Mouse (Mus musculus): ENCODE results near the gene Msrb1. TPM values are rescaled to one million over a fixed set of nuclear protein-coding genes. Genes with fewer than 3 reads are reported as not detected.
A peak's percentile ranks its signal among the peaks of the same experiment; 100 is the strongest.

Msrb1 gene
- polyA plus RNA-seq, 1 experiment = 9.3 TPM

GRCm38 (mm10) chr17:24729067-24729466 lies 7.4 kb upstream of the Msrb1 start:
- no peak overlapping the region for H3K27ac ChIP-seq (ENCODE audit: control insufficient read depth, insufficient read depth, low read depth, low read length)
- no peak for TF ChIP-seq CTCF (IDR thresholded peaks at IDR 0.05; ENCODE audit: control insufficient read depth, insufficient read depth, insufficient replicate concordance, low read depth, low read length)
- no peak for TF ChIP-seq POLR2A (IDR thresholded peaks at IDR 0.05; ENCODE audit: control insufficient read depth, low read depth, low read length)

GRCm38 (mm10) chr17:24730787-24731186 lies 5.7 kb upstream of the Msrb1 start:
- TF ChIP-seq CTCF (IDR thresholded peaks at IDR 0.05; ENCODE audit: control insufficient read depth, insufficient read depth, insufficient replicate concordance, low read depth, low read length) = no peak
- no peak for TF ChIP-seq POLR2A (IDR thresholded peaks at IDR 0.05; ENCODE audit: control insufficient read depth, low read depth, low read length)
- Histone ChIP-seq H3K4me1 (ENCODE audit: control insufficient read depth, insufficient read depth, low read length) (peaks cover 16% of the 10 kb centered on the region), H3K27me3 (ENCODE audit: control insufficient read depth, insufficient read depth, low read length) (no peaks in the 10 kb centered on the region), H3K4me3 (ENCODE audit: control insufficient read depth, low read depth, low read length) (no peak overlapping the region), H3K27ac (ENCODE audit: control insufficient read depth, insufficient read depth, low read depth, low read length) (no peak overlapping the region), H3K36me3 (ENCODE audit: control insufficient read depth, insufficient read depth, low read length) (no peaks in the 10 kb centered on the region)

More at GRCm38 (mm10) chr17:24729067-24729466, 7.4 kb upstream of the Msrb1 start:
- H3K36me3 ChIP-seq (ENCODE audit: control insufficient read depth, insufficient read depth, low read length) = no peaks in the 10 kb centered on the region
- H3K4me1 ChIP-seq (ENCODE audit: control insufficient read depth, insufficient read depth, low read length) = peaks cover 12% of the 10 kb centered on the region
- H3K4me3 ChIP-seq (ENCODE audit: control insufficient read depth, low read depth, low read length) = no peak overlapping the region
- no peaks in the 10 kb centered on the region for H3K27me3 ChIP-seq (ENCODE audit: control insufficient read depth, insufficient read depth, low read length)

- no peak for TF ChIP-seq CTCF (IDR thresholded peaks at IDR 0.05; ENCODE audit: control insufficient read depth, insufficient read depth, insufficient replicate concordance, low read depth, low read length)
- TF ChIP-seq POLR2A (IDR thresholded peaks at IDR 0.05; ENCODE audit: control insufficient read depth, low read depth, low read length) = no peak
Measured at GRCm38 (mm10) chr17:24732233-24732935, 4.1 kb upstream of the Msrb1 start.

GRCm38 (mm10) chr17:24733434-24734050 lies 2.9 kb upstream of the Msrb1 start:
- H3K4me3 ChIP-seq (ENCODE audit: control insufficient read depth, low read depth, low read length) = no peak overlapping the region
- H3K4me1 ChIP-seq (ENCODE audit: control insufficient read depth, insufficient read depth, low read length) = peaks cover 22% of the 10 kb centered on the region
- H3K36me3 ChIP-seq (ENCODE audit: control insufficient read depth, insufficient read depth, low read length) = no peaks in the 10 kb centered on the region
- TF ChIP-seq CTCF (IDR thresholded peaks at IDR 0.05; ENCODE audit: control insufficient read depth, insufficient read depth, insufficient replicate concordance, low read depth, low read length) (no peak), POLR2A (IDR thresholded peaks at IDR 0.05; ENCODE audit: control insufficient read depth, low read depth, low read length) (no peak)
- no peaks in the 10 kb centered on the region for H3K27me3 ChIP-seq (ENCODE audit: control insufficient read depth, insufficient read depth, low read length)
- no peak overlapping the region for H3K27ac ChIP-seq (ENCODE audit: control insufficient read depth, insufficient read depth, low read depth, low read length)

More at GRCm38 (mm10) chr17:24732233-24732935, 4.1 kb upstream of the Msrb1 start:
- H3K36me3 ChIP-seq (ENCODE audit: control insufficient read depth, insufficient read depth, low read length) = no peaks in the 10 kb centered on the region
- H3K4me1 ChIP-seq (ENCODE audit: control insufficient read depth, insufficient read depth, low read length) = peaks cover 29% of the 10 kb centered on the region
- H3K4me3 ChIP-seq (ENCODE audit: control insufficient read depth, low read depth, low read length) = no peak overlapping the region
- no peaks in the 10 kb centered on the region for H3K27me3 ChIP-seq (ENCODE audit: control insufficient read depth, insufficient read depth, low read length)
- no peak overlapping the region for H3K27ac ChIP-seq (ENCODE audit: control insufficient read depth, insufficient read depth, low read depth, low read length)

- Histone ChIP-seq H3K27ac (ENCODE audit: control insufficient read depth, insufficient read depth, low read depth, low read length) (no peak overlapping the region), H3K4me1 (ENCODE audit: control insufficient read depth, insufficient read depth, low read length) (peaks cover 20% of the 10 kb centered on the region), H3K27me3 (ENCODE audit: control insufficient read depth, insufficient read depth, low read length) (no peaks in the 10 kb centered on the region), H3K4me3 (ENCODE audit: control insufficient read depth, low read depth, low read length) (peak overlapping the region; percentile 1; the same call in 1 of the 2 replicates), H3K36me3 (ENCODE audit: control insufficient read depth, insufficient read depth, low read length) (no peaks in the 10 kb centered on the region)
- TF ChIP-seq POLR2A (IDR thresholded peaks at IDR 0.05; ENCODE audit: control insufficient read depth, low read depth, low read length) (no peak), CTCF (IDR thresholded peaks at IDR 0.05; ENCODE audit: control insufficient read depth, insufficient read depth, insufficient replicate concordance, low read depth, low read length) (no peak)
Measured at GRCm38 (mm10) chr17:24734513-24734912, 1.9 kb upstream of the Msrb1 start.

GRCm38 (mm10) chr17:24735446-24735845 lies 996 bp upstream of the Msrb1 start:
- no peaks in the 10 kb centered on the region for H3K27me3 ChIP-seq (ENCODE audit: control insufficient read depth, insufficient read depth, low read length)
- TF ChIP-seq POLR2A (IDR thresholded peaks at IDR 0.05; ENCODE audit: control insufficient read depth, low read depth, low read length) (no peak), CTCF (IDR thresholded peaks at IDR 0.05; ENCODE audit: control insufficient read depth, insufficient read depth, insufficient replicate concordance, low read depth, low read length) (no peak)
- peaks cover 20% of the 10 kb centered on the region for H3K4me1 ChIP-seq (ENCODE audit: control insufficient read depth, insufficient read depth, low read length)
- H3K36me3 ChIP-seq (ENCODE audit: control insufficient read depth, insufficient read depth, low read length) = no peaks in the 10 kb centered on the region
- no peak overlapping the region for H3K27ac ChIP-seq (ENCODE audit: control insufficient read depth, insufficient read depth, low read depth, low read length)
- peak overlapping the region; percentile 46 for H3K4me3 ChIP-seq (ENCODE audit: control insufficient read depth, low read depth, low read length)

GRCm38 (mm10) chr17:24737135-24737810 lies 831 bp downstream of the Msrb1 start:
- H3K27ac ChIP-seq (ENCODE audit: control insufficient read depth, insufficient read depth, low read depth, low read length) = no peak overlapping the region
- H3K27me3 ChIP-seq (ENCODE audit: control insufficient read depth, insufficient read depth, low read length) = no peaks in the 10 kb centered on the region
- H3K4me3 ChIP-seq (ENCODE audit: control insufficient read depth, low read depth, low read length) = peak overlapping the region; percentile 91
- H3K36me3 ChIP-seq (ENCODE audit: control insufficient read depth, insufficient read depth, low read length) = no peaks in the 10 kb centered on the region
- TF ChIP-seq POLR2A (IDR thresholded peaks at IDR 0.05; ENCODE audit: control insufficient read depth, low read depth, low read length) = no peak
- TF ChIP-seq CTCF (IDR thresholded peaks at IDR 0.05; ENCODE audit: control insufficient read depth, insufficient read depth, insufficient replicate concordance, low read depth, low read length) = no peak
- peaks cover 20% of the 10 kb centered on the region for H3K4me1 ChIP-seq (ENCODE audit: control insufficient read depth, insufficient read depth, low read length)

Measured in testis, adult 2 months (tissue).